Mouse (Mus musculus) liver, adult 2 months (tissue): Measurements from ENCODE around the gene Lbh. TPM values are rescaled to one million over a fixed set of nuclear protein-coding genes. Genes with fewer than 3 reads are reported as not detected.

ENCODE experiments used
- DNase-seq: peaks from one replicate; pipeline ENCODE4 v3.0.0-alpha.2; 2011; ENCODE audit warnings: low read depth, low spot score; ENCODE audit errors: extremely low read depth
- H3K27ac ChIP-seq: fragments of 200-500 bp; replicated peaks from 2 replicates; pipeline ENCODE4 v1.5.1; 2012; ENCODE audit warnings: low read depth, mild to moderate bottlenecking, control low read depth, inconsistent platforms, low read length; ENCODE audit not compliant: insufficient read depth
- H3K27me3 ChIP-seq: fragments of 200-500 bp; 2 replicates; pipeline ENCODE4 v1.6.1; 2012; ENCODE audit warnings: mild to moderate bottlenecking, moderate library complexity, low read length, inconsistent platforms; ENCODE audit not compliant: control insufficient read depth, insufficient read depth
- H3K36me3 ChIP-seq: fragments of 200-500 bp; 2 replicates; pipeline ENCODE4 v1.6.1; 2012; ENCODE audit warnings: low read length, inconsistent platforms; ENCODE audit not compliant: control insufficient read depth, insufficient read depth
- H3K4me1 ChIP-seq: fragments of 200-500 bp; 2 replicates; pipeline ENCODE4 v1.6.1; 2011; ENCODE audit warnings: low read length; ENCODE audit not compliant: control insufficient read depth, insufficient read depth
- H3K4me3 ChIP-seq: fragments of 200-500 bp; 2 replicates; pipeline ENCODE4 v1.5.1; 2011; ENCODE audit warnings: low read depth, mild to moderate bottlenecking, control low read depth, low read length, moderate library complexity; ENCODE audit not compliant: insufficient read depth
- H3K79me2 ChIP-seq: fragments of 200-500 bp; 2 replicates; pipeline ENCODE4 v1.6.1; 2012; ENCODE audit warnings: inconsistent platforms, mild to moderate bottlenecking, low read length, moderate library complexity; ENCODE audit not compliant: control insufficient read depth, insufficient read depth
- H3K9ac ChIP-seq: fragments of 200-500 bp; 2 replicates; pipeline ENCODE4 v1.6.1; 2012; ENCODE audit warnings: low read depth, mild to moderate bottlenecking, control low read depth, inconsistent platforms, low read length
- CTCF ChIP-seq: fragments of 200-500 bp; IDR thresholded peaks from 2 replicates; pipeline ENCODE4 v1.5.1; 2011; ENCODE audit warnings: low read depth, low read length, control low read depth
- POLR2A ChIP-seq: fragments of 200-500 bp; IDR thresholded peaks from 2 replicates; pipeline ENCODE4 v1.6.1; 2011; ENCODE audit warnings: low read length, control low read depth; ENCODE audit not compliant: insufficient read depth; ENCODE audit errors: extremely low read depth
- WGBS: fragments of 180-500 bp; shearing (Covaris S2); methylation state at CpG from one replicate; pipeline ENCODE4 v1.1.7; 2018; 5-methylcytosine and 5-hydroxymethylcytosine counted together
- polyA plus RNA-seq: library from polyadenylated mRNA; depleted of rRNA; stranded (reverse); fragments of >200 nt; gene quantifications from 2 replicates; pipeline ENCODE4 v1.2.3, GENCODE M21; 2012; rRNA removed
- total RNA-seq: library from RNA; depleted of rRNA; stranded (reverse); fragments of >200 nt; gene quantifications from 2 replicates; pipeline ENCODE4 v1.2.3, GENCODE M21; 2014; rRNA removed

Gene Lbh
- total and polyA plus RNA-seq, 2 experiments = 3.6 to 9.6 TPM

GRCm38 (mm10) chr17:72983471-72983870, 65.4 kb downstream of the Lbh start:
- H3K4me3 ChIP-seq = no peak overlapping the region
- H3K4me1 ChIP-seq = 0 out of 2 replicates have a peak, but pooled peaks cover 1% of the 10 kb centered on the region
- TF ChIP-seq POLR2A = no peak
- TF ChIP-seq CTCF = no peak
- no peak overlapping the region for H3K9ac ChIP-seq
- H3K27ac ChIP-seq = no peak overlapping the region
- peak; percentile 89 for DNase-seq
- 65% methylated on average over 7 of the region's 7 CpGs for WGBS
- no peaks in the 10 kb centered on the region for H3K36me3 ChIP-seq
- no peaks in the 10 kb centered on the region for H3K79me2 ChIP-seq
- H3K27me3 ChIP-seq = no peaks in the 10 kb centered on the region

GRCm38 (mm10) chr17:72989025-72989424, 70.9 kb downstream of the Lbh start:
- H3K36me3 ChIP-seq = no peaks in the 10 kb centered on the region
- H3K9ac ChIP-seq = no peak overlapping the region
- no peak overlapping the region for H3K27ac ChIP-seq
- DNase-seq = no peak
- no peak for TF ChIP-seq POLR2A
- no peak for TF ChIP-seq CTCF
- H3K27me3 ChIP-seq = no peaks in the 10 kb centered on the region
- 83% methylated on average over 6 of the region's 6 CpGs for WGBS
- H3K79me2 ChIP-seq = no peaks in the 10 kb centered on the region
- H3K4me3 ChIP-seq = no peak overlapping the region
- H3K4me1 ChIP-seq = no peaks in the 10 kb centered on the region

Other genes with a start within 250 kb of the Lbh start
- 38.1 and 52.8 TPM in 2 replicates for gene Ypel5, start 81.9 kb upstream of the Lbh start, total RNA-seq
- gene Ypel5, start 81.9 kb upstream of the Lbh start, polyA plus RNA-seq = 16.4 and 21.2 TPM in 2 replicates
- gene Lclat1, start 189.7 kb downstream of the Lbh start, total RNA-seq = 24.1 and 29.6 TPM in 2 replicates
- gene Lclat1, start 189.7 kb downstream of the Lbh start, polyA plus RNA-seq = 12.3 and 17.2 TPM in 2 replicates